Mouse (Mus musculus): ENCODE measurements around the gene Gen1. TPM values are rescaled to one million over a fixed set of nuclear protein-coding genes. Genes with fewer than 3 reads are reported as not detected.

Gen1 gene
- 5.5 and 7.9 TPM in 2 replicates for polyA plus RNA-seq (2015; fragmentation: Nextera tagmentation; extraction: Ambion mirVana)

GRCm38 (mm10) chr12:11265382-11266281, at the start of gene Gen1, which contains the start of gene Smc6:
Gene Gen1 (minus strand): TSS chr12:11265801.
Gene Smc6 (plus strand): TSS chr12:11265886.
- H3K4me3 ChIP-seq (ENCODE audit: low read length) = peak within 1 kb of the TSS; percentile 89
- peaks cover 23% of the 10 kb centered on the region for H3K4me1 ChIP-seq (ENCODE audit: control insufficient read depth, insufficient read depth, low read length)
- H3K27ac ChIP-seq (ENCODE audit: low read length) = peak within 1 kb of the TSS; percentile 97
- H3K36me3 ChIP-seq (ENCODE audit: control insufficient read depth, insufficient read depth) = 0 out of 2 replicates have a peak, but pooled peaks cover 1% of the 10 kb centered on the region
- WGBS = 1% methylated on average over 81 of the region's 83 CpGs
- ATAC-seq (replicated peaks; ENCODE audit: extremely low read depth, insufficient read depth, low FRiP score) = peak; percentile 98
- peak within 1 kb of the TSS; percentile 97 for H3K4me2 ChIP-seq (ENCODE audit: low read depth, low read length)
- H3K27me3 ChIP-seq (ENCODE audit: control insufficient read depth, insufficient read depth, low read length) = no peaks in the 10 kb centered on the region
- no peaks in the 10 kb centered on the region for H3K9me3 ChIP-seq (replicated peaks; ENCODE audit: control insufficient read depth, low read length)
- H3K9ac ChIP-seq (ENCODE audit: low read length) = peak within 1 kb of the TSS; percentile 97

GRCm38 (mm10) chr12:11313840-11314239, 48.2 kb upstream of the Gen1 start:
- H3K9ac ChIP-seq (ENCODE audit: low read length) = no peak overlapping the region
- no peaks in the 10 kb centered on the region for H3K9me3 ChIP-seq (replicated peaks; ENCODE audit: control insufficient read depth, low read length)
- 68% methylated on average over 1 of the region's 1 CpGs for WGBS
- no peak for ATAC-seq (replicated peaks; ENCODE audit: extremely low read depth, insufficient read depth, low FRiP score)
- peaks cover 26% of the 10 kb centered on the region for H3K36me3 ChIP-seq (ENCODE audit: control insufficient read depth, insufficient read depth)
- H3K4me1 ChIP-seq (ENCODE audit: control insufficient read depth, insufficient read depth, low read length) = no peaks in the 10 kb centered on the region
- no peaks in the 10 kb centered on the region for H3K27me3 ChIP-seq (ENCODE audit: control insufficient read depth, insufficient read depth, low read length)
- no peak overlapping the region for H3K27ac ChIP-seq (ENCODE audit: low read length)
- H3K4me3 ChIP-seq (ENCODE audit: low read length) = no peak overlapping the region
- H3K4me2 ChIP-seq (ENCODE audit: low read depth, low read length) = no peak overlapping the region

- peaks cover 26% of the 10 kb centered on the region for H3K36me3 ChIP-seq (ENCODE audit: control insufficient read depth, insufficient read depth)
Measured at GRCm38 (mm10) chr12:11311106-11311505, 45.5 kb upstream of the Gen1 start.

GRCm38 (mm10) chr12:11306753-11307645, 41.4 kb upstream of the Gen1 start:
- WGBS = 80% methylated on average over 8 of the region's 8 CpGs
- no peaks in the 10 kb centered on the region for H3K27me3 ChIP-seq (ENCODE audit: control insufficient read depth, insufficient read depth, low read length)
- H3K36me3 ChIP-seq (ENCODE audit: control insufficient read depth, insufficient read depth) = peaks cover 34% of the 10 kb centered on the region
- H3K4me1 ChIP-seq (ENCODE audit: control insufficient read depth, insufficient read depth, low read length) = no peaks in the 10 kb centered on the region
- H3K4me3 ChIP-seq (ENCODE audit: low read length) = no peak overlapping the region
- no peak overlapping the region for H3K9ac ChIP-seq (ENCODE audit: low read length)
- no peaks in the 10 kb centered on the region for H3K9me3 ChIP-seq (replicated peaks; ENCODE audit: control insufficient read depth, low read length)
- no peak overlapping the region for H3K4me2 ChIP-seq (ENCODE audit: low read depth, low read length)
- ATAC-seq (replicated peaks; ENCODE audit: extremely low read depth, insufficient read depth, low FRiP score) = no peak
- H3K27ac ChIP-seq (ENCODE audit: low read length) = no peak overlapping the region

More at GRCm38 (mm10) chr12:11311106-11311505, 45.5 kb upstream of the Gen1 start:
- ATAC-seq (replicated peaks; ENCODE audit: extremely low read depth, insufficient read depth, low FRiP score) = no peak
- Histone ChIP-seq H3K4me3 (ENCODE audit: low read length) (no peak overlapping the region), H3K4me1 (ENCODE audit: control insufficient read depth, insufficient read depth, low read length) (no peaks in the 10 kb centered on the region), H3K27ac (ENCODE audit: low read length) (no peak overlapping the region), H3K9me3 (replicated peaks; ENCODE audit: control insufficient read depth, low read length) (no peaks in the 10 kb centered on the region), H3K4me2 (ENCODE audit: low read depth, low read length) (no peak overlapping the region), H3K9ac (ENCODE audit: low read length) (no peak overlapping the region), H3K27me3 (ENCODE audit: control insufficient read depth, insufficient read depth, low read length) (no peaks in the 10 kb centered on the region)
- 100% methylated on average over 2 of the region's 2 CpGs for WGBS

GRCm38 (mm10) chr12:11300858-11301257, 35.3 kb upstream of the Gen1 start:
- no peaks in the 10 kb centered on the region for H3K9me3 ChIP-seq (replicated peaks; ENCODE audit: control insufficient read depth, low read length)
- no peaks in the 10 kb centered on the region for H3K27me3 ChIP-seq (ENCODE audit: control insufficient read depth, insufficient read depth, low read length)
- 97% methylated on average over 1 of the region's 1 CpGs for WGBS
- H3K4me1 ChIP-seq (ENCODE audit: control insufficient read depth, insufficient read depth, low read length) = no peaks in the 10 kb centered on the region
- H3K4me3 ChIP-seq (ENCODE audit: low read length) = no peak overlapping the region
- H3K9ac ChIP-seq (ENCODE audit: low read length) = no peak overlapping the region
- no peak overlapping the region for H3K4me2 ChIP-seq (ENCODE audit: low read depth, low read length)
- H3K36me3 ChIP-seq (ENCODE audit: control insufficient read depth, insufficient read depth) = peaks cover 39% of the 10 kb centered on the region
- H3K27ac ChIP-seq (ENCODE audit: low read length) = no peak overlapping the region
- ATAC-seq (replicated peaks; ENCODE audit: extremely low read depth, insufficient read depth, low FRiP score) = no peak

- Histone ChIP-seq H3K4me1 (ENCODE audit: control insufficient read depth, insufficient read depth, low read length) (no peaks in the 10 kb centered on the region), H3K4me2 (ENCODE audit: low read depth, low read length) (no peak overlapping the region), H3K9ac (ENCODE audit: low read length) (no peak overlapping the region), H3K36me3 (ENCODE audit: control insufficient read depth, insufficient read depth) (peaks cover 37% of the 10 kb centered on the region), H3K9me3 (replicated peaks; ENCODE audit: control insufficient read depth, low read length) (no peaks in the 10 kb centered on the region), H3K4me3 (ENCODE audit: low read length) (no peak overlapping the region), H3K27me3 (ENCODE audit: control insufficient read depth, insufficient read depth, low read length) (no peaks in the 10 kb centered on the region), H3K27ac (ENCODE audit: low read length) (no peak overlapping the region)
- 98% methylated on average over 2 of the region's 2 CpGs for WGBS
- no peak for ATAC-seq (replicated peaks; ENCODE audit: extremely low read depth, insufficient read depth, low FRiP score)
Measured at GRCm38 (mm10) chr12:11286382-11286781, 20.8 kb upstream of the Gen1 start.

GRCm38 (mm10) chr12:11281584-11281983, 16.0 kb upstream of the Gen1 start:
- Histone ChIP-seq H3K36me3 (ENCODE audit: control insufficient read depth, insufficient read depth) (peaks cover 51% of the 10 kb centered on the region), H3K9me3 (replicated peaks; ENCODE audit: control insufficient read depth, low read length) (no peaks in the 10 kb centered on the region), H3K4me2 (ENCODE audit: low read depth, low read length) (no peak overlapping the region), H3K27me3 (ENCODE audit: control insufficient read depth, insufficient read depth, low read length) (no peaks in the 10 kb centered on the region), H3K27ac (ENCODE audit: low read length) (no peak overlapping the region), H3K4me3 (ENCODE audit: low read length) (no peak overlapping the region), H3K4me1 (ENCODE audit: control insufficient read depth, insufficient read depth, low read length) (no peaks in the 10 kb centered on the region), H3K9ac (ENCODE audit: low read length) (no peak overlapping the region)
- 93% methylated on average over 2 of the region's 2 CpGs for WGBS
- ATAC-seq (replicated peaks; ENCODE audit: extremely low read depth, insufficient read depth, low FRiP score) = no peak

GRCm38 (mm10) chr12:11279886-11280285, 14.3 kb upstream of the Gen1 start:
- whole genome bisulfite sequencing = 92% methylated on average over 3 of the region's 3 CpGs
- no peak overlapping the region for H3K9ac ChIP-seq (ENCODE audit: low read length)
- no peaks in the 10 kb centered on the region for H3K27me3 ChIP-seq (ENCODE audit: control insufficient read depth, insufficient read depth, low read length)
- no peak overlapping the region for H3K4me2 ChIP-seq (ENCODE audit: low read depth, low read length)
- no peaks in the 10 kb centered on the region for H3K9me3 ChIP-seq (replicated peaks; ENCODE audit: control insufficient read depth, low read length)
- H3K4me3 ChIP-seq (ENCODE audit: low read length) = no peak overlapping the region
- H3K27ac ChIP-seq (ENCODE audit: low read length) = no peak overlapping the region
- no peaks in the 10 kb centered on the region for H3K4me1 ChIP-seq (ENCODE audit: control insufficient read depth, insufficient read depth, low read length)
- ATAC-seq (replicated peaks; ENCODE audit: extremely low read depth, insufficient read depth, low FRiP score) = no peak
- peaks cover 41% of the 10 kb centered on the region for H3K36me3 ChIP-seq (ENCODE audit: control insufficient read depth, insufficient read depth)

All from heart, embryonic 16.5 days (tissue).